Mouse (Mus musculus): ENCODE data around the gene Gm49601.

GRCm38 (mm10) chr16:18584901-18585510 is 41.2 kb downstream of the Gm49601 start:
- TF ChIP-seq CTCF (IDR thresholded peaks at IDR 0.05; ENCODE audit: low read depth, low read length) (no peak), POLR2A (IDR thresholded peaks at IDR 0.05; ENCODE audit: extremely low read depth, insufficient read depth, low read length) (no peak)

All from liver, adult 2 months (tissue).